Mouse (Mus musculus): ENCODE results near the gene Cel. TPM values are rescaled to one million over a fixed set of nuclear protein-coding genes. Genes with fewer than 3 reads are reported as not detected.

The Cel gene
- polyA plus RNA-seq, 1 experiment: 1,688 TPM

DNA sequence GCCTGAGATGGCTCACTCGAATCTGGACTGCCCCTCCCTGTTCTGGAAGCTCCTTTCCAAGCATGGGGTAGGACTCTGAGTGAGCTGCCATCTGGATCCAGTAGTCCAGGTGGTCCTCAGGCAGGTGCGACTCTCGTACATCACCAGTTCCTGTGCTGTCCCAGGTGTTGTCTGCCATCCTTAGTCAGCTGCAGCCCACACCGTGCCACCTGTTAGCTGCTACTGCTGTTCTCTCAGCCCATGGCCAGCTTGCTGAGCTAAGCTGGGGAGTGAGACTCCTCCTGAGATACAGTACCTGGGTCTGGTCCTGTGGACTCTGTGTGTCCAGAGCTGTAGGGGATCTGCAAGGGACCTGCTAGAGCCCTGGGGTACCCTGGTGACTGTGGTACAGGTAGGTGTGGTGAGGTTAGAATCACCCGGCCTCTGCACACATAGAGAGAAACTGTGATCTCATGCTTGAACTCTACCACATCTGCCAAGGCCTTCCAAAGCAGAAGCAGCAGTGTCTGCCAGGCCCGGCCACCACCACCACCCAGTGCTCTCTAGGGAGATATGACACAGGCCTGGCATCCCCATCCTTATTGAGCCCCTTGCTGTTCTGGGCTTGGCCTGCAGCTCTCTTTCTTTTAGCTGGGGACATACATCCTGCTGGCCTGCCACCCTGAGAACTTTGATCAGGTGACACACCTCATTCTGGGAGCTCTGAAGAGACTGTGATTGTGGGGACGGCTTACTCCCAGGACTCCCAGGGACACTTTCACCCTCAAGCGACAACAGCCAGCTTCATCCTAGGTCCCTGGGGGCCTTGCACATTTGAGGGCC lies 25.0 kb downstream of the Cel start:
- DNase-seq (ENCODE audit: low read depth in 1 of 2, low spot score in 2 of 2): no peak
- Histone ChIP-seq H3K4me3 (ENCODE audit: extremely low read depth, insufficient read depth, insufficient read length) (no peak overlapping the region), H3K27ac (ENCODE audit: insufficient read depth, low read length) (peak overlapping the region; percentile 78), H3K4me1 (ENCODE audit: control insufficient read depth, insufficient read depth, insufficient read length) (peaks cover 57% of the 10 kb centered on the region), H3K27me3 (ENCODE audit: control insufficient read depth, insufficient read depth, low read length) (no peaks in the 10 kb centered on the region), H3K36me3 (ENCODE audit: control insufficient read depth, insufficient read depth, low read length) (peaks cover 4% of the 10 kb centered on the region; the same call in 1 of the 2 replicates)
- 53% methylated on average over 8 of the region's 8 CpGs for WGBS
- no peak for TF ChIP-seq POLR2A (IDR thresholded peaks at IDR 0.05; ENCODE audit: low read depth, low read length)
- no peak for TF ChIP-seq CTCF (IDR thresholded peaks at IDR 0.05; ENCODE audit: extremely low read depth, insufficient read depth, insufficient read length, insufficient replicate concordance)

DNA sequence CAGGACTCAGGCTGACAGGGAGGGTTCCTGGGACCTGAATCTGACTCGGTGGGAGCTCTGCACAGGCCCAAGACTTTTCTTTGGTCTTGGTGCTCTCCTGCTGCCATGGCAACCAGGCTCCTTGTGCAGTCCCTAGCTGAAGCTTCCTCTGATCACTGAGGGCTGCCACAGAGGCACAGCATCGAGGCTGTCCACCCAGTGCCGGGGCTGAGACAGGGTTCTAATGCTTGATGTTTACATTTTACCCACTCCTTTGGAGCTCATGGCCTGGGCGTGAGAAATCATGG lies 25.6 kb downstream of the Cel start:
- Histone ChIP-seq H3K4me1 (ENCODE audit: control insufficient read depth, insufficient read depth, insufficient read length) (peaks cover 62% of the 10 kb centered on the region), H3K4me3 (ENCODE audit: extremely low read depth, insufficient read depth, insufficient read length) (no peak overlapping the region), H3K27ac (ENCODE audit: insufficient read depth, low read length) (peak overlapping the region; percentile 78; the same call in 1 of the 2 replicates), H3K36me3 (ENCODE audit: control insufficient read depth, insufficient read depth, low read length) (peaks cover 3% of the 10 kb centered on the region; the same call in 1 of the 2 replicates), H3K27me3 (ENCODE audit: control insufficient read depth, insufficient read depth, low read length) (no peaks in the 10 kb centered on the region)
- no peak for DNase-seq (ENCODE audit: low read depth in 1 of 2, low spot score in 2 of 2)
- TF ChIP-seq CTCF (IDR thresholded peaks at IDR 0.05; ENCODE audit: extremely low read depth, insufficient read depth, insufficient read length, insufficient replicate concordance) (no peak), POLR2A (IDR thresholded peaks at IDR 0.05; ENCODE audit: low read depth, low read length) (no peak)
- WGBS: 53% methylated on average over 4 of the region's 4 CpGs

- TF ChIP-seq POLR2A (IDR thresholded peaks at IDR 0.05; ENCODE audit: low read depth, low read length) (no peak), CTCF (IDR thresholded peaks at IDR 0.05; ENCODE audit: extremely low read depth, insufficient read depth, insufficient read length, insufficient replicate concordance) (no peak)
- DNase-seq (ENCODE audit: low read depth in 1 of 2, low spot score in 2 of 2): no peak
- Histone ChIP-seq H3K27ac (ENCODE audit: insufficient read depth, low read length) (peak overlapping the region; percentile 30), H3K4me1 (ENCODE audit: control insufficient read depth, insufficient read depth, insufficient read length) (peaks cover 62% of the 10 kb centered on the region), H3K27me3 (ENCODE audit: control insufficient read depth, insufficient read depth, low read length) (no peaks in the 10 kb centered on the region), H3K36me3 (ENCODE audit: control insufficient read depth, insufficient read depth, low read length) (no peaks in the 10 kb centered on the region; the same call in 1 of the 2 replicates), H3K4me3 (ENCODE audit: extremely low read depth, insufficient read depth, insufficient read length) (no peak overlapping the region)
- 70% methylated on average over 11 of the region's 11 CpGs for WGBS
Observed at GRCm38 (mm10) chr2:28536766-28537633, 26.2 kb downstream of the Cel start.

- no peaks in the 10 kb centered on the region for H3K36me3 ChIP-seq (ENCODE audit: control insufficient read depth, insufficient read depth, low read length)
- no peaks in the 10 kb centered on the region for H3K27me3 ChIP-seq (ENCODE audit: control insufficient read depth, insufficient read depth, low read length)
Observed at GRCm38 (mm10) chr2:28536166-28536565, 27.0 kb downstream of the Cel start.

GRCm38 (mm10) chr2:28535650-28536049 lies 27.6 kb downstream of the Cel start:
- no peaks in the 10 kb centered on the region for H3K27me3 ChIP-seq (ENCODE audit: control insufficient read depth, insufficient read depth, low read length)
- peaks cover 60% of the 10 kb centered on the region for H3K4me1 ChIP-seq (ENCODE audit: control insufficient read depth, insufficient read depth, insufficient read length)
- H3K36me3 ChIP-seq (ENCODE audit: control insufficient read depth, insufficient read depth, low read length): no peaks in the 10 kb centered on the region
- WGBS: 71% methylated on average over 7 of the region's 7 CpGs
- no peak overlapping the region for H3K4me3 ChIP-seq (ENCODE audit: extremely low read depth, insufficient read depth, insufficient read length)
- DNase-seq (ENCODE audit: low read depth in 1 of 2, low spot score in 2 of 2): no peak
- no peak for TF ChIP-seq CTCF (IDR thresholded peaks at IDR 0.05; ENCODE audit: extremely low read depth, insufficient read depth, insufficient read length, insufficient replicate concordance)
- no peak for TF ChIP-seq POLR2A (IDR thresholded peaks at IDR 0.05; ENCODE audit: low read depth, low read length)
- no peak overlapping the region for H3K27ac ChIP-seq (ENCODE audit: insufficient read depth, low read length)

More at GRCm38 (mm10) chr2:28536166-28536565, 27.0 kb downstream of the Cel start:
- no peak for TF ChIP-seq POLR2A (IDR thresholded peaks at IDR 0.05; ENCODE audit: low read depth, low read length)
- TF ChIP-seq CTCF (IDR thresholded peaks at IDR 0.05; ENCODE audit: extremely low read depth, insufficient read depth, insufficient read length, insufficient replicate concordance): no peak
- peaks cover 62% of the 10 kb centered on the region for H3K4me1 ChIP-seq (ENCODE audit: control insufficient read depth, insufficient read depth, insufficient read length)
- H3K4me3 ChIP-seq (ENCODE audit: extremely low read depth, insufficient read depth, insufficient read length): no peak overlapping the region
- DNase-seq (ENCODE audit: low read depth in 1 of 2, low spot score in 2 of 2): no peak
- H3K27ac ChIP-seq (ENCODE audit: insufficient read depth, low read length): no peak overlapping the region
- 62% methylated on average over 4 of the region's 4 CpGs for WGBS

GRCm38 (mm10) chr2:28535263-28535540 lies 28.0 kb downstream of the Cel start:
- H3K36me3 ChIP-seq (ENCODE audit: control insufficient read depth, insufficient read depth, low read length): no peaks in the 10 kb centered on the region
- 0 out of 2 replicates have a peak overlapping the region, but pooled peaks have one; percentile 8 for H3K27ac ChIP-seq (ENCODE audit: insufficient read depth, low read length)
- H3K4me1 ChIP-seq (ENCODE audit: control insufficient read depth, insufficient read depth, insufficient read length): peaks cover 55% of the 10 kb centered on the region
- no peak for DNase-seq (ENCODE audit: low read depth in 1 of 2, low spot score in 2 of 2)
- TF ChIP-seq CTCF (IDR thresholded peaks at IDR 0.05; ENCODE audit: extremely low read depth, insufficient read depth, insufficient read length, insufficient replicate concordance) (no peak), POLR2A (IDR thresholded peaks at IDR 0.05; ENCODE audit: low read depth, low read length) (no peak)
- no peaks in the 10 kb centered on the region for H3K27me3 ChIP-seq (ENCODE audit: control insufficient read depth, insufficient read depth, low read length)
- H3K4me3 ChIP-seq (ENCODE audit: extremely low read depth, insufficient read depth, insufficient read length): no peak overlapping the region
- 74% methylated on average over 4 of the region's 4 CpGs for WGBS

All from spleen, adult 2 months (tissue).